Mouse (Mus musculus): ENCODE measurements around the gene Decr2. TPM values are rescaled to one million over a fixed set of nuclear protein-coding genes. Genes with fewer than 3 reads are reported as not detected.

The Decr2 gene
- polyA plus RNA-seq, 1 experiment from 2014 or later: 26.3 TPM

- Histone ChIP-seq H3K4me1 (peaks cover 48% of the 10 kb centered on the region), H3K27ac (peak overlapping the region; percentile 92), H3K27me3 (ENCODE audit: low read depth, poor library complexity, severe bottlenecking) (peaks cover 32% of the 10 kb centered on the region), H3K4me3 (peak overlapping the region; percentile 97), H3K9me3 (replicated peaks) (no peaks in the 10 kb centered on the region), H3K36me3 (peaks cover 33% of the 10 kb centered on the region)
- peak; percentile 73 for DNase-seq (ENCODE audit: low spot score)
- WGBS: under 1% methylated on average over 44 of the region's 44 CpGs
These were observed 21.9 kb downstream of the Decr2 start for GRCm38 (mm10) chr17:26068024-26068830.

GRCm38 (mm10) chr17:26066488-26067020 lies 23.6 kb downstream of the Decr2 start:
- peaks cover 47% of the 10 kb centered on the region for H3K36me3 ChIP-seq
- peaks cover 48% of the 10 kb centered on the region for H3K4me1 ChIP-seq

GRCm38 (mm10) chr17:26064916-26065315 lies 25.2 kb downstream of the Decr2 start:
- 88% methylated on average over 6 of the region's 6 CpGs for WGBS
- H3K4me3 ChIP-seq: no peak overlapping the region
- peaks cover 12% of the 10 kb centered on the region; the same call in 1 of the 2 replicates for H3K27me3 ChIP-seq (ENCODE audit: low read depth, poor library complexity, severe bottlenecking)
- H3K27ac ChIP-seq: no peak overlapping the region
- peaks cover 51% of the 10 kb centered on the region for H3K4me1 ChIP-seq
- DNase-seq (ENCODE audit: low spot score): no peak
- H3K36me3 ChIP-seq: peaks cover 56% of the 10 kb centered on the region
- no peaks in the 10 kb centered on the region for H3K9me3 ChIP-seq (replicated peaks)

More at GRCm38 (mm10) chr17:26066488-26067020, 23.6 kb downstream of the Decr2 start:
- Histone ChIP-seq H3K27ac (no peak overlapping the region), H3K27me3 (ENCODE audit: low read depth, poor library complexity, severe bottlenecking) (peaks cover 27% of the 10 kb centered on the region), H3K9me3 (replicated peaks) (no peaks in the 10 kb centered on the region), H3K4me3 (peak overlapping the region; percentile 97)
- 94% methylated on average over 7 of the region's 7 CpGs for WGBS
- DNase-seq (ENCODE audit: low spot score): no peak

- DNase-seq (ENCODE audit: low spot score): no peak
- H3K4me3 ChIP-seq: no peak overlapping the region
- H3K9me3 ChIP-seq (replicated peaks): no peaks in the 10 kb centered on the region
- H3K27ac ChIP-seq: no peak overlapping the region
- 86% methylated on average over 9 of the region's 9 CpGs for WGBS
- no peaks in the 10 kb centered on the region for H3K27me3 ChIP-seq (ENCODE audit: low read depth, poor library complexity, severe bottlenecking)
- H3K4me1 ChIP-seq: peaks cover 21% of the 10 kb centered on the region
- H3K36me3 ChIP-seq: peaks cover 76% of the 10 kb centered on the region
These were observed 32.2 kb downstream of the Decr2 start for GRCm38 (mm10) chr17:26057787-26058567.

GRCm38 (mm10) chr17:26057278-26057677 lies 32.9 kb downstream of the Decr2 start:
- H3K9me3 ChIP-seq (replicated peaks): no peaks in the 10 kb centered on the region
- H3K27ac ChIP-seq: no peak overlapping the region
- DNase-seq (ENCODE audit: low spot score): no peak
- 91% methylated on average over 8 of the region's 8 CpGs for WGBS
- peaks cover 21% of the 10 kb centered on the region for H3K4me1 ChIP-seq
- H3K27me3 ChIP-seq (ENCODE audit: low read depth, poor library complexity, severe bottlenecking): no peaks in the 10 kb centered on the region
- no peak overlapping the region for H3K4me3 ChIP-seq
- peaks cover 74% of the 10 kb centered on the region for H3K36me3 ChIP-seq

GRCm38 (mm10) chr17:26055164-26055563 lies 35.0 kb downstream of the Decr2 start:
- Histone ChIP-seq H3K4me3 (no peak overlapping the region), H3K9me3 (replicated peaks) (no peaks in the 10 kb centered on the region), H3K36me3 (peaks cover 75% of the 10 kb centered on the region), H3K27me3 (ENCODE audit: low read depth, poor library complexity, severe bottlenecking) (no peaks in the 10 kb centered on the region), H3K4me1 (peaks cover 19% of the 10 kb centered on the region), H3K27ac (no peak overlapping the region)
- 63% methylated on average over 6 of the region's 6 CpGs for WGBS
- no peak for DNase-seq (ENCODE audit: low spot score)

- no peaks in the 10 kb centered on the region for H3K9me3 ChIP-seq (replicated peaks)
- 0 out of 2 replicates have a peak overlapping the region, but pooled peaks have one; percentile 27 for H3K27ac ChIP-seq
- no peaks in the 10 kb centered on the region for H3K27me3 ChIP-seq (ENCODE audit: low read depth, poor library complexity, severe bottlenecking)
- no peak overlapping the region for H3K4me3 ChIP-seq
- WGBS: 51% methylated on average over 17 of the region's 17 CpGs
- DNase-seq (ENCODE audit: low spot score): peak; percentile 37
- H3K36me3 ChIP-seq: peaks cover 70% of the 10 kb centered on the region
- peaks cover 15% of the 10 kb centered on the region for H3K4me1 ChIP-seq
These were observed 35.8 kb downstream of the Decr2 start for GRCm38 (mm10) chr17:26054133-26054845.

- Histone ChIP-seq H3K36me3 (peaks cover 61% of the 10 kb centered on the region), H3K4me3 (no peak overlapping the region), H3K9me3 (replicated peaks) (no peaks in the 10 kb centered on the region), H3K27ac (no peak overlapping the region), H3K4me1 (peaks cover 15% of the 10 kb centered on the region), H3K27me3 (ENCODE audit: low read depth, poor library complexity, severe bottlenecking) (no peaks in the 10 kb centered on the region)
- DNase-seq (ENCODE audit: low spot score): no peak
- 83% methylated on average over 4 of the region's 4 CpGs for WGBS
These were observed 37.4 kb downstream of the Decr2 start for GRCm38 (mm10) chr17:26052706-26053105.

GRCm38 (mm10) chr17:26052074-26052473 lies 38.1 kb downstream of the Decr2 start:
- Histone ChIP-seq H3K36me3 (peaks cover 54% of the 10 kb centered on the region), H3K9me3 (replicated peaks) (no peaks in the 10 kb centered on the region), H3K4me3 (no peak overlapping the region), H3K27ac (no peak overlapping the region), H3K4me1 (peaks cover 15% of the 10 kb centered on the region), H3K27me3 (ENCODE audit: low read depth, poor library complexity, severe bottlenecking) (no peaks in the 10 kb centered on the region)
- no peak for DNase-seq (ENCODE audit: low spot score)
- WGBS: 96% methylated on average over 4 of the region's 4 CpGs

GRCm38 (mm10) chr17:26048118-26048517 lies 42.0 kb downstream of the Decr2 start:
- Histone ChIP-seq H3K4me3 (no peak overlapping the region), H3K36me3 (peaks cover 26% of the 10 kb centered on the region), H3K4me1 (no peaks in the 10 kb centered on the region), H3K27ac (no peak overlapping the region), H3K27me3 (ENCODE audit: low read depth, poor library complexity, severe bottlenecking) (no peaks in the 10 kb centered on the region), H3K9me3 (replicated peaks) (no peaks in the 10 kb centered on the region)
- DNase-seq (ENCODE audit: low spot score): no peak
- 92% methylated on average over 8 of the region's 8 CpGs for WGBS

GRCm38 (mm10) chr17:26046253-26046997 lies 43.7 kb downstream of the Decr2 start:
- 67% methylated on average over 10 of the region's 10 CpGs for WGBS
- Histone ChIP-seq H3K27me3 (ENCODE audit: low read depth, poor library complexity, severe bottlenecking) (no peaks in the 10 kb centered on the region), H3K9me3 (replicated peaks) (no peaks in the 10 kb centered on the region), H3K4me1 (no peaks in the 10 kb centered on the region), H3K27ac (no peak overlapping the region), H3K4me3 (no peak overlapping the region), H3K36me3 (peaks cover 15% of the 10 kb centered on the region)
- no peak for DNase-seq (ENCODE audit: low spot score)

- DNase-seq (ENCODE audit: low spot score): no peak
- Histone ChIP-seq H3K9me3 (replicated peaks) (no peaks in the 10 kb centered on the region), H3K4me3 (no peak overlapping the region), H3K27ac (no peak overlapping the region), H3K27me3 (ENCODE audit: low read depth, poor library complexity, severe bottlenecking) (no peaks in the 10 kb centered on the region), H3K36me3 (peaks cover 9% of the 10 kb centered on the region), H3K4me1 (no peaks in the 10 kb centered on the region)
- 91% methylated on average over 4 of the region's 4 CpGs for WGBS
These were observed 44.9 kb downstream of the Decr2 start for GRCm38 (mm10) chr17:26045285-26045684.

Data from limb, embryonic 10.5 days (tissue).